Mouse (Mus musculus): ENCODE measurements around the gene Tet2. TPM values are rescaled to one million over a fixed set of nuclear protein-coding genes. Genes with fewer than 3 reads are reported as not detected.

Gene Tet2
- polyA plus RNA-seq, 1 experiment from 2014 or later, result 20.0 TPM

DNA sequence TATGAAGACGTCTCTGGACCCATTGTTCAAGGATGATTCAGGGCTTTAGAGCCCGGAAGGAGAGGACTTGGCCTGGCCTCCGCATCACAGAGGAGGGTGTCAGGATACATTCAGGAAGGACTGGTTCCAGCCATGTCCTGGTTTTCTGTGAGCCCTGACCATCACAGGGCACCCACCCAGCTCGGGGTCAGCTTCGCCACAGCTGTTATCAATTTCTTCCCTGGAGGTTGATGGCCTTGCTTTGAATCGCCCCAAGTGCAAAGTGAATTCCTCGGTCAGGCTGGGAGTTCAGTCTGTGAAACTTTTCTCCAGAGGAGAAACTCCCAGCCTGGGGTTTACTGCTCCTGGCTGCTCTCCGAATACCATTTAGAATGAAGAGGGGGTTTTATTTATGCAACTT, 91.0 kb downstream of the Tet2 start:
- 62% methylated on average over 8 of the region's 8 CpGs for WGBS
- no peak overlapping the region for H3K4me2 ChIP-seq (ENCODE audit: low read length)
- H3K4me3 ChIP-seq (ENCODE audit: control insufficient read depth in 1 of 2, insufficient read depth in 1 of 2, low read depth in 1 of 2, low read length in 2 of 2), result no peak overlapping the region

DNA sequence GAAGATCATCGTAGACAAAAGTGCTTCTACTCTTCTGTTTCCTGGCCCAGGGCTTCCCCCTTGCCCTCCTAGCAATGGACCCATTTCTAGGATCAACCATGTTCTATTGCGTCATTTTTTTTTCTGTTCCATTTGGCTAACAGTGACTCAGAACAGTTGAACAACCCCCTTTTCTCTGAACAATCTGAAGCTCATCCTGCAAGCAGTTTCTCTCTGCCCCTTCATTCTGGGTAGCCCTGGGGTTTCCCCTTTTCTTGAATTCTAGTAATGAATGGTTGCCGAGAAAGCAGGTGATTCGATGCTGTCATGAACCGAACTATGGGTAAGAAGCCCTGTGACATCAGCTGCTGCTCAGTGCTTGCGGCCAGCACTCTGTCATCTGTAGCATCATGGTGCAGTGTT, 108.0 kb downstream of the Tet2 start:
- H3K4me3 ChIP-seq (ENCODE audit: control insufficient read depth in 1 of 2, insufficient read depth in 1 of 2, low read depth in 1 of 2, low read length in 2 of 2), result no peak overlapping the region
- ATAC-seq (ENCODE audit: insufficient number of reproducible peaks, insufficient read depth, low FRiP score, low read depth), result no peak
- H3K36me3 ChIP-seq (ENCODE audit: control insufficient read depth, insufficient read depth, low read length), result no peaks in the 10 kb centered on the region
- H3K27ac ChIP-seq (replicated peaks in 1 of 2; ENCODE audit: control insufficient read depth in 1 of 2, insufficient read depth in 1 of 2, low read depth in 2 of 2, low read length in 2 of 2), result no peak overlapping the region
- no peaks in the 10 kb centered on the region for H3K27me3 ChIP-seq (ENCODE audit: control insufficient read depth, insufficient read depth, low read length)
- H3K4me1 ChIP-seq (ENCODE audit: control insufficient read depth in 2 of 2, insufficient read depth in 2 of 2, low read length in 2 of 2), result no peaks in the 10 kb centered on the region
- no peak overlapping the region for H3K9ac ChIP-seq (ENCODE audit: low read length)
- 86% methylated on average over 6 of the region's 6 CpGs for WGBS
- H3K4me2 ChIP-seq (ENCODE audit: low read length), result no peak overlapping the region
- no peaks in the 10 kb centered on the region for H3K9me3 ChIP-seq (ENCODE audit: control insufficient read depth, low read length)

More for the DNA sequence above, 91.0 kb downstream of the Tet2 start:
- no peaks in the 10 kb centered on the region for H3K4me1 ChIP-seq (ENCODE audit: control insufficient read depth in 2 of 2, insufficient read depth in 2 of 2, low read length in 2 of 2)
- H3K36me3 ChIP-seq (ENCODE audit: control insufficient read depth, insufficient read depth, low read length), result no peaks in the 10 kb centered on the region
- H3K27ac ChIP-seq (replicated peaks in 1 of 2; ENCODE audit: control insufficient read depth in 1 of 2, insufficient read depth in 1 of 2, low read depth in 2 of 2, low read length in 2 of 2), result no peak overlapping the region
- H3K9ac ChIP-seq (ENCODE audit: low read length), result no peak overlapping the region
- no peak for ATAC-seq (ENCODE audit: insufficient number of reproducible peaks, insufficient read depth, low FRiP score, low read depth)
- no peaks in the 10 kb centered on the region for H3K9me3 ChIP-seq (ENCODE audit: control insufficient read depth, low read length)
- no peaks in the 10 kb centered on the region for H3K27me3 ChIP-seq (ENCODE audit: control insufficient read depth, insufficient read depth, low read length)

DNA sequence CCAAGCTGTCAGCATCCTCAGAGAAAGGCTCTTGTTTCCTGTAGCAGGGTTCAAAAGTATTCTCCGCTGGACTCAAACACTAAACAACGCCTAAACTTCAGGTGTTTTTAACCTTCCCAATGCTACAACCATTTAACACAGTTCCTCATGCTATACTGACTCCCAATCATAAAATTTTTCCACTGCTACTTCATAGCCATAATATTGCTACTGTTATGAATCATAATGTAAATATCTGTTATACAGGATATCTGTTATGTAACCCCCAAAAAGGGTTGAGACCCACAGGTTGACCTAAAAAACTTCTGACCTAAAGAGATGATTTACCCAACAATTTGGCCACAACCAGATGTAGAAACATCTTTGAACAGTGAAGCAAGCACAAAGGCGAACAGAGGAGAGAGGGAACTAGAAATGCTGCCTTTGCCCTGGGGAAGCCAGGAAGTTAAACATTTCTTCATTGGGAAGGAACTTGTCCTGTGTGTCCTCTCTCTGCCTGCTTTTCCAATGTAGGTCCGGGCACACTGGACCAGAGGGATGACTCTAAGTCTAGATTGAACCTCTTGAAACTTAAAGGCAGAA, 108.6 kb downstream of the Tet2 start:
- H3K4me3 ChIP-seq (ENCODE audit: control insufficient read depth in 1 of 2, insufficient read depth in 1 of 2, low read depth in 1 of 2, low read length in 2 of 2), result no peak overlapping the region
- WGBS, result 76% methylated on average over 4 of the region's 4 CpGs
- no peaks in the 10 kb centered on the region for H3K36me3 ChIP-seq (ENCODE audit: control insufficient read depth, insufficient read depth, low read length)
- no peak for ATAC-seq (ENCODE audit: insufficient number of reproducible peaks, insufficient read depth, low FRiP score, low read depth)
- no peak overlapping the region for H3K27ac ChIP-seq (replicated peaks in 1 of 2; ENCODE audit: control insufficient read depth in 1 of 2, insufficient read depth in 1 of 2, low read depth in 2 of 2, low read length in 2 of 2)
- H3K9ac ChIP-seq (ENCODE audit: low read length), result no peak overlapping the region
- no peak overlapping the region for H3K4me2 ChIP-seq (ENCODE audit: low read length)
- H3K4me1 ChIP-seq (ENCODE audit: control insufficient read depth in 2 of 2, insufficient read depth in 2 of 2, low read length in 2 of 2), result no peaks in the 10 kb centered on the region
- H3K9me3 ChIP-seq (ENCODE audit: control insufficient read depth, low read length), result no peaks in the 10 kb centered on the region
- H3K27me3 ChIP-seq (ENCODE audit: control insufficient read depth, insufficient read depth, low read length), result no peaks in the 10 kb centered on the region

DNA sequence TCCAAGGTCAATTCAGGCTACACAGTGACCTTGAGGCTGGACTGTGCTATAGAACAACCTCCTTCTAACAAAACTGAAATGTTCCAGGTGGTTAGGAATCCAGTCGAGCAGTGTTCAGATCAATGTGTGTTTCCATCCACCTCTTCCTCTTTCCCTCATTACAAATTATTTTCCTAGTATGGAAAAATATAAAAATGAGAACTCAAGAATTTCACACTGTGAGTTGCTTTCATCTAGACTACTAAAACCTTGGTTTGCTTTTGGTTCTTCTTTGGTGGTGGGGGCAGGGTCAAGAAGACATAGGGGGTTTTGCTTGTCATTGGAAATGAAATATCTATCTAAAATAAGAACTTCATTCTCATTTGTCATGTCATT, 109.2 kb downstream of the Tet2 start:
- Histone ChIP-seq H3K4me1 (ENCODE audit: control insufficient read depth in 2 of 2, insufficient read depth in 2 of 2, low read length in 2 of 2) (no peaks in the 10 kb centered on the region), H3K4me2 (ENCODE audit: low read length) (no peak overlapping the region), H3K36me3 (ENCODE audit: control insufficient read depth, insufficient read depth, low read length) (no peaks in the 10 kb centered on the region), H3K27ac (replicated peaks in 1 of 2; ENCODE audit: control insufficient read depth in 1 of 2, insufficient read depth in 1 of 2, low read depth in 2 of 2, low read length in 2 of 2) (no peak overlapping the region), H3K4me3 (ENCODE audit: control insufficient read depth in 1 of 2, insufficient read depth in 1 of 2, low read depth in 1 of 2, low read length in 2 of 2) (no peak overlapping the region), H3K9ac (ENCODE audit: low read length) (no peak overlapping the region), H3K27me3 (ENCODE audit: control insufficient read depth, insufficient read depth, low read length) (no peaks in the 10 kb centered on the region), H3K9me3 (ENCODE audit: control insufficient read depth, low read length) (no peaks in the 10 kb centered on the region)
- ATAC-seq (ENCODE audit: insufficient number of reproducible peaks, insufficient read depth, low FRiP score, low read depth), result no peak
- WGBS, result 76% methylated on average over 1 of the region's 1 CpGs

DNA sequence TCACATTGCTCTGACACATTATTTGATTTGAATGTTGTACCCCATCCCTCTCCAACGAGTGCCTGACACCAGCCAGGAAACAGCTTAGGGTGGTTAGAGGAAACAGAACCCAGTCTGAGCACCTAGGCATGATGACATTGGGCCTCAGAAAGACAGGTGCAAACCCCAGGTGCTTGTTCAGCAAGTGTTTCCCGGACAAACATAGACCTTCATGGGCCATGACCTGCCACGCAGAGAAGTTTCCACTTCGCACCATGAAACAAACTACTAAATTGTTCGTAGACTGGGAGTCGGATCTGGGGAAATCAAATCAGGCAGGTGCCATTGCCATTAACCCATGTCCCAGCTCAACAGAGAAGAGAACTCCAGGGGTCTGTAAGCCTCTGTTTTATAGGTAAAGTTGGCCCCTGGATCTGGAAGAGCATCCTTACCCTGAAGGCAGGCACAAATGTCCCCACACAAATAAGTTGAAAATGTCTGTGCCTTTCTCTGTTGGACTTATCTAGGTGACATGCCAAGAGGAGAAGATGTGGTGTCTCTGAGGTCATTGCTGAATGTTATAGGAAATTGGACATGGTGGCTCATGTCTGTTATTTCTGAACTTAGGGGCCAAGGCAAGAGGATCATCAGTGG, 109.7 kb downstream of the Tet2 start:
- WGBS, result 90% methylated on average over 6 of the region's 6 CpGs
- Histone ChIP-seq H3K9me3 (ENCODE audit: control insufficient read depth, low read length) (no peaks in the 10 kb centered on the region), H3K27ac (replicated peaks in 1 of 2; ENCODE audit: control insufficient read depth in 1 of 2, insufficient read depth in 1 of 2, low read depth in 2 of 2, low read length in 2 of 2) (no peak overlapping the region), H3K4me1 (ENCODE audit: control insufficient read depth in 2 of 2, insufficient read depth in 2 of 2, low read length in 2 of 2) (no peaks in the 10 kb centered on the region), H3K27me3 (ENCODE audit: control insufficient read depth, insufficient read depth, low read length) (no peaks in the 10 kb centered on the region), H3K4me2 (ENCODE audit: low read length) (no peak overlapping the region), H3K4me3 (ENCODE audit: control insufficient read depth in 1 of 2, insufficient read depth in 1 of 2, low read depth in 1 of 2, low read length in 2 of 2) (no peak overlapping the region), H3K36me3 (ENCODE audit: control insufficient read depth, insufficient read depth, low read length) (no peaks in the 10 kb centered on the region), H3K9ac (ENCODE audit: low read length) (no peak overlapping the region)
- ATAC-seq (ENCODE audit: insufficient number of reproducible peaks, insufficient read depth, low FRiP score, low read depth), result no peak

DNA sequence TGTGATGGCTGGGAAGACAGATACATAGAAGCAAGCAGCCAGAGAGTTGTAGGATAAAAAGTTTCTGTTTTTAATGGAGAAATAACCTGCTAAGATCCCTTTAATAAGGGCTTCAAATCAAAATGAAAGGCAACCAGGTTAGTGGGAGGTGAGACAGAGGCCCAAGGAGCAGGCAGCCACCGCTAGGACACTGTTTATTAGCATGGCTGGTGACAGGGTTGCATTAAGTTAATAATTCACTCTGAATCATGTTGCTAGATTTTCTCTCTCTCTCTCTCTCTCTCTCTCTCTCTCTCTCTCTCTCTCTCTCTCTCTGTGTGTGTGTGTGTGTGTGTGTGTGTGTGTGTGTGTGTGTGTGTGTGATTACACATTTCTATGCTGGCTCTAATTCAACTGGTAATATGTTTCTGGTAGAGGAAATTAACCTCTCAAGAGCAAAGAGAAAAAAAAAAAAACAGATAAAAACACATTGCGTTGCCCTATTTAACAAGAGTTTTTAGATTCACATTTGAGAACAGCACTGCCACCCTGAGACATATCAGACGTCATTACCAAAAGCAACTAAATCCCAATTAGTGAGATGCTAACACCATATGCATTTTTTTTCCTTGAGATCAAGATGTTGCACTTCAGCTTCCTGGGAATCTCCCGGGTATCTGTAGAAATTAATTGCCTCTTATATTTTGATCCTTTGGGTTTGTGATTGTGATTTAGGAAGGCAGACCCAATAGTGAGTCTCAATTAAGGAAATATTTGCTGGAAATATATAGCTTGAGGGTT, 115.4 kb downstream of the Tet2 start:
- Histone ChIP-seq H3K27me3 (ENCODE audit: control insufficient read depth, insufficient read depth, low read length) (no peaks in the 10 kb centered on the region), H3K4me3 (ENCODE audit: control insufficient read depth in 1 of 2, insufficient read depth in 1 of 2, low read depth in 1 of 2, low read length in 2 of 2) (no peak overlapping the region), H3K9ac (ENCODE audit: low read length) (no peak overlapping the region), H3K4me1 (ENCODE audit: control insufficient read depth in 2 of 2, insufficient read depth in 2 of 2, low read length in 2 of 2) (no peaks in the 10 kb centered on the region), H3K36me3 (ENCODE audit: control insufficient read depth, insufficient read depth, low read length) (no peaks in the 10 kb centered on the region), H3K9me3 (ENCODE audit: control insufficient read depth, low read length) (no peaks in the 10 kb centered on the region), H3K4me2 (ENCODE audit: low read length) (no peak overlapping the region), H3K27ac (replicated peaks in 1 of 2; ENCODE audit: control insufficient read depth in 1 of 2, insufficient read depth in 1 of 2, low read depth in 2 of 2, low read length in 2 of 2) (no peak overlapping the region)
- no peak for ATAC-seq (ENCODE audit: insufficient number of reproducible peaks, insufficient read depth, low FRiP score, low read depth)
- WGBS, result 77% methylated on average over 4 of the region's 4 CpGs

DNA sequence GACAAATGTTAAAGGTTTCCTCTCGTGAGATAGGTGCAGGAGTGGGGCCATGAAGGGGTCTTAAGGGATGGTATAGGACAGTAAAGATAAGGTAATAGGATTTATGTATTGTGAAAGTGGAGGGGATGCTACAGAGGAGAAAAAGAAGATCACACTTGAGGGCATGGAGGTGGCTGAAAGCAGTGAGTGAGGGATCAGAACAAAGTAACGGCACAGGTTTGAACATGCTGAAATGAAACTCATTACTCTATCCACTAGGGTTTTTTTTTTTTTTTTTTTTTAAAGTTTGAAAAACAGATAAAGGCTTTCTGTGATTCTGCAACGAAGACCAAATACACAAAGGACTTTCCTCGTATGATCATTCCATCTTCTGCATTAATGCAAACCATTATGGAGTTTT, 116.9 kb downstream of the Tet2 start:
- Histone ChIP-seq H3K9ac (ENCODE audit: low read length) (no peak overlapping the region), H3K4me2 (ENCODE audit: low read length) (no peak overlapping the region)

More for the DNA sequence above, 116.9 kb downstream of the Tet2 start:
- Histone ChIP-seq H3K27ac (replicated peaks in 1 of 2; ENCODE audit: control insufficient read depth in 1 of 2, insufficient read depth in 1 of 2, low read depth in 2 of 2, low read length in 2 of 2) (no peak overlapping the region), H3K9me3 (ENCODE audit: control insufficient read depth, low read length) (no peaks in the 10 kb centered on the region), H3K36me3 (ENCODE audit: control insufficient read depth, insufficient read depth, low read length) (no peaks in the 10 kb centered on the region), H3K4me1 (ENCODE audit: control insufficient read depth in 2 of 2, insufficient read depth in 2 of 2, low read length in 2 of 2) (no peaks in the 10 kb centered on the region), H3K27me3 (ENCODE audit: control insufficient read depth, insufficient read depth, low read length) (no peaks in the 10 kb centered on the region), H3K4me3 (ENCODE audit: control insufficient read depth in 1 of 2, insufficient read depth in 1 of 2, low read depth in 1 of 2, low read length in 2 of 2) (no peak overlapping the region)
- ATAC-seq (ENCODE audit: insufficient number of reproducible peaks, insufficient read depth, low FRiP score, low read depth), result no peak
- WGBS, result 73% methylated on average over 4 of the region's 4 CpGs

All from heart, embryonic 14.5 days (tissue).